Mouse (Mus musculus) forebrain, embryonic 14.5 days (tissue): ENCODE data around the gene Fam83g. TPM values are rescaled to one million over a fixed set of nuclear protein-coding genes. Genes with fewer than 3 reads are reported as not detected.

ENCODE experiments used
- ATAC-seq: fragments of 200-750 bp; cut with Nextera tagmentation; 2 replicates; pipeline ENCODE4 v1.8.0; 2017; ENCODE audit warnings: mild to moderate bottlenecking, moderate library complexity
- DNase-seq: peaks from one replicate; pipeline ENCODE4 v3.0.0-alpha.2; 2015; ENCODE audit warnings: low spot score
- H3K27ac ChIP-seq: fragments of 300-500 bp; sonication (generic); 2 replicates; pipeline ENCODE4 v1.5.1; 2014; ENCODE audit warnings: low read depth, mild to moderate bottlenecking, control low read depth, low read length, moderate library complexity
- H3K27me3 ChIP-seq: fragments of 300-500 bp; sonication (generic); replicated peaks from 2 replicates; pipeline ENCODE4 v1.6.1; 2014; ENCODE audit warnings: low read length, control low read depth, mixed read lengths; ENCODE audit not compliant: control insufficient read depth, insufficient read depth
- H3K36me3 ChIP-seq: fragments of 300-500 bp; sonication (generic); 2 replicates; pipeline ENCODE4 v1.6.1; 2014; ENCODE audit warnings: low read length, control low read depth; ENCODE audit not compliant: control insufficient read depth, insufficient read depth
- H3K4me1 ChIP-seq: fragments of 300-500 bp; sonication (generic); 2 replicates; pipeline ENCODE4 v1.6.1; 2014; ENCODE audit warnings: antibody characterized with exemption, low read length, control low read depth; ENCODE audit not compliant: control insufficient read depth, insufficient read depth
- H3K4me2 ChIP-seq: fragments of 300-500 bp; sonication (generic); 2 replicates; pipeline ENCODE4 v1.6.1; 2014; ENCODE audit warnings: mild to moderate bottlenecking, control low read depth, low read length
- H3K4me3 ChIP-seq: fragments of 300-500 bp; sonication (generic); 2 replicates; pipeline ENCODE4 v1.5.1; 2014; ENCODE audit warnings: low read depth, low read length, control low read depth
- H3K9ac ChIP-seq: fragments of 300-500 bp; sonication (generic); 2 replicates; pipeline ENCODE4 v1.6.1; 2014; ENCODE audit warnings: mild to moderate bottlenecking, low read length, control low read depth, moderate library complexity
- H3K9me3 ChIP-seq: fragments of 300-500 bp; sonication (generic); replicated peaks from 2 replicates; pipeline ENCODE4 v1.6.1; 2016; ENCODE audit warnings: low read length, control low read depth, mixed read lengths; ENCODE audit not compliant: control insufficient read depth
- WGBS: fragments of 180-500 bp; shearing (Covaris S2); extraction: QIAGEN DNeasy Blood & Tissue Kit; methylation state at CpG from one replicate; pipeline ENCODE4 v1.1.7; 2014; 5-methylcytosine and 5-hydroxymethylcytosine counted together
- polyA plus RNA-seq: library from polyadenylated mRNA; unstranded; fragments of >200 nt; fragmentation: Nextera tagmentation; extraction: Ambion mirVana; gene quantifications from 2 replicates; pipeline ENCODE4 v1.2.1, GENCODE M21; 2014

Gene Fam83g
- polyA plus RNA-seq, 1 experiment from 2014 or later = 0.25 TPM

GRCm38 (mm10) chr11:61667248-61667647, 16.6 kb upstream of the Fam83g start:
- 83% methylated on average over 5 of the region's 5 CpGs for WGBS
- no peak overlapping the region for H3K4me2 ChIP-seq
- H3K9ac ChIP-seq = no peak overlapping the region
- H3K4me3 ChIP-seq = no peak overlapping the region
- DNase-seq = no peak
- no peaks in the 10 kb centered on the region for H3K9me3 ChIP-seq
- no peaks in the 10 kb centered on the region for H3K4me1 ChIP-seq
- no peak for ATAC-seq
- H3K36me3 ChIP-seq = no peaks in the 10 kb centered on the region
- H3K27me3 ChIP-seq = no peaks in the 10 kb centered on the region
- no peak overlapping the region for H3K27ac ChIP-seq

- ATAC-seq = no peak
Observed at GRCm38 (mm10) chr11:61667782-61668181, 16.1 kb upstream of the Fam83g start.

GRCm38 (mm10) chr11:61669492-61670490, 14.1 kb upstream of the Fam83g start:
- H3K36me3 ChIP-seq = no peaks in the 10 kb centered on the region
- no peaks in the 10 kb centered on the region for H3K27me3 ChIP-seq
- H3K4me1 ChIP-seq = no peaks in the 10 kb centered on the region
- no peak overlapping the region for H3K27ac ChIP-seq
- no peak for DNase-seq
- no peak for ATAC-seq
- no peaks in the 10 kb centered on the region for H3K9me3 ChIP-seq
- no peak overlapping the region for H3K4me3 ChIP-seq
- WGBS = 87% methylated on average over 14 of the region's 14 CpGs
- no peak overlapping the region for H3K9ac ChIP-seq
- H3K4me2 ChIP-seq = no peak overlapping the region

More at GRCm38 (mm10) chr11:61667782-61668181, 16.1 kb upstream of the Fam83g start:
- no peaks in the 10 kb centered on the region for H3K9me3 ChIP-seq
- H3K27me3 ChIP-seq = no peaks in the 10 kb centered on the region
- no peak overlapping the region for H3K9ac ChIP-seq
- H3K27ac ChIP-seq = no peak overlapping the region
- DNase-seq = no peak
- H3K4me2 ChIP-seq = no peak overlapping the region
- WGBS = 76% methylated on average over 5 of the region's 5 CpGs
- no peaks in the 10 kb centered on the region for H3K36me3 ChIP-seq
- H3K4me3 ChIP-seq = no peak overlapping the region
- no peaks in the 10 kb centered on the region for H3K4me1 ChIP-seq

- no peak overlapping the region for H3K4me3 ChIP-seq
- no peaks in the 10 kb centered on the region for H3K27me3 ChIP-seq
- H3K9ac ChIP-seq = no peak overlapping the region
- H3K4me2 ChIP-seq = no peak overlapping the region
- WGBS = 74% methylated on average over 19 of the region's 19 CpGs
- DNase-seq = no peak
- H3K9me3 ChIP-seq = no peaks in the 10 kb centered on the region
- H3K4me1 ChIP-seq = no peaks in the 10 kb centered on the region
- H3K27ac ChIP-seq = no peak overlapping the region
- ATAC-seq = no peak
- no peaks in the 10 kb centered on the region for H3K36me3 ChIP-seq
Observed at GRCm38 (mm10) chr11:61671781-61672383, 12.0 kb upstream of the Fam83g start.

GRCm38 (mm10) chr11:61673686-61674085, 10.2 kb upstream of the Fam83g start:
- no peak for ATAC-seq
- Histone ChIP-seq H3K4me1 (no peaks in the 10 kb centered on the region), H3K27me3 (no peaks in the 10 kb centered on the region), H3K4me3 (no peak overlapping the region), H3K27ac (no peak overlapping the region), H3K9me3 (no peaks in the 10 kb centered on the region), H3K4me2 (no peak overlapping the region), H3K9ac (no peak overlapping the region), H3K36me3 (no peaks in the 10 kb centered on the region)
- no peak for DNase-seq
- 34% methylated on average over 7 of the region's 8 CpGs for WGBS

- DNase-seq (no peak), ATAC-seq (peak; percentile 42; the same call in 1 of the 2 replicates)
- Histone ChIP-seq H3K9me3 (no peaks in the 10 kb centered on the region), H3K27me3 (no peaks in the 10 kb centered on the region), H3K4me3 (no peak overlapping the region), H3K27ac (no peak overlapping the region), H3K4me2 (no peak overlapping the region), H3K4me1 (no peaks in the 10 kb centered on the region), H3K9ac (no peak overlapping the region), H3K36me3 (no peaks in the 10 kb centered on the region)
- WGBS = 26% methylated on average over 19 of the region's 19 CpGs
Observed at GRCm38 (mm10) chr11:61674151-61674838, 9.6 kb upstream of the Fam83g start.

GRCm38 (mm10) chr11:61674839-61675159, 9.1 kb upstream of the Fam83g start:
- H3K36me3 ChIP-seq = no peaks in the 10 kb centered on the region
- H3K9me3 ChIP-seq = no peaks in the 10 kb centered on the region
- no peaks in the 10 kb centered on the region for H3K4me1 ChIP-seq
- no peak overlapping the region for H3K4me2 ChIP-seq
- no peak overlapping the region for H3K27ac ChIP-seq
- no peak overlapping the region for H3K4me3 ChIP-seq
- peak; percentile 71 for ATAC-seq
- no peaks in the 10 kb centered on the region for H3K27me3 ChIP-seq
- H3K9ac ChIP-seq = no peak overlapping the region
- WGBS = under 1% methylated on average over 8 of the region's 8 CpGs
- peak; percentile 65 for DNase-seq

- Histone ChIP-seq H3K4me3 (no peak overlapping the region), H3K4me2 (no peak overlapping the region), H3K27ac (no peak overlapping the region), H3K9me3 (no peaks in the 10 kb centered on the region), H3K36me3 (no peaks in the 10 kb centered on the region), H3K9ac (no peak overlapping the region), H3K4me1 (no peaks in the 10 kb centered on the region), H3K27me3 (no peaks in the 10 kb centered on the region)
- DNase-seq (no peak), ATAC-seq (no peak)
- WGBS = 71% methylated on average over 2 of the region's 2 CpGs
Observed at GRCm38 (mm10) chr11:61675332-61675731, 8.6 kb upstream of the Fam83g start.
